Mouse (Mus musculus): ENCODE results near the gene Epgn. TPM values are rescaled to one million over a fixed set of nuclear protein-coding genes. Genes with fewer than 3 reads are reported as not detected.

The Epgn gene
- polyA plus RNA-seq, 1 experiment from 2014 or later: 0.21 TPM

- Histone ChIP-seq H3K4me3 (no peak overlapping the region), H3K27me3 (ENCODE audit: low read depth, poor library complexity, severe bottlenecking) (no peaks in the 10 kb centered on the region)
- 74% methylated on average over 2 of the region's 2 CpGs for WGBS
Observed at GRCm38 (mm10) chr5:91038963-91039362, 11.7 kb downstream of the Epgn start.

GRCm38 (mm10) chr5:91047987-91048386, 20.7 kb downstream of the Epgn start:
- H3K36me3 ChIP-seq: no peaks in the 10 kb centered on the region
- no peak for DNase-seq (ENCODE audit: low spot score)
- H3K4me3 ChIP-seq: no peak overlapping the region
- no peaks in the 10 kb centered on the region for H3K27me3 ChIP-seq (ENCODE audit: low read depth, poor library complexity, severe bottlenecking)
- no peaks in the 10 kb centered on the region for H3K9me3 ChIP-seq (replicated peaks)
- WGBS: 88% methylated on average over 6 of the region's 6 CpGs
- no peak overlapping the region for H3K27ac ChIP-seq (replicated peaks)
- H3K4me1 ChIP-seq: no peaks in the 10 kb centered on the region

More at GRCm38 (mm10) chr5:91038963-91039362, 11.7 kb downstream of the Epgn start:
- H3K27ac ChIP-seq (replicated peaks): no peak overlapping the region
- no peaks in the 10 kb centered on the region for H3K36me3 ChIP-seq
- H3K4me1 ChIP-seq: no peaks in the 10 kb centered on the region
- no peak for DNase-seq (ENCODE audit: low spot score)
- no peaks in the 10 kb centered on the region for H3K9me3 ChIP-seq (replicated peaks)

GRCm38 (mm10) chr5:91048397-91048796, 21.1 kb downstream of the Epgn start:
- H3K27me3 ChIP-seq (ENCODE audit: low read depth, poor library complexity, severe bottlenecking): no peaks in the 10 kb centered on the region
- H3K27ac ChIP-seq (replicated peaks): no peak overlapping the region
- no peaks in the 10 kb centered on the region for H3K4me1 ChIP-seq
- H3K9me3 ChIP-seq (replicated peaks): no peaks in the 10 kb centered on the region
- DNase-seq (ENCODE audit: low spot score): no peak
- H3K36me3 ChIP-seq: no peaks in the 10 kb centered on the region
- WGBS: 91% methylated on average over 8 of the region's 8 CpGs
- no peak overlapping the region for H3K4me3 ChIP-seq

GRCm38 (mm10) chr5:91072340-91072739, 45.1 kb downstream of the Epgn start:
- peaks cover 8% of the 10 kb centered on the region for H3K4me1 ChIP-seq
- H3K4me3 ChIP-seq: no peak overlapping the region
- H3K27me3 ChIP-seq (ENCODE audit: low read depth, poor library complexity, severe bottlenecking): peaks cover 33% of the 10 kb centered on the region
- no peak for DNase-seq (ENCODE audit: low spot score)
- H3K9me3 ChIP-seq (replicated peaks): no peaks in the 10 kb centered on the region
- H3K27ac ChIP-seq (replicated peaks): no peak overlapping the region
- H3K36me3 ChIP-seq: no peaks in the 10 kb centered on the region
- 84% methylated on average over 4 of the region's 4 CpGs for WGBS

- Histone ChIP-seq H3K4me1 (peaks cover 8% of the 10 kb centered on the region), H3K27ac (replicated peaks) (no peak overlapping the region), H3K27me3 (ENCODE audit: low read depth, poor library complexity, severe bottlenecking) (peaks cover 33% of the 10 kb centered on the region), H3K9me3 (replicated peaks) (no peaks in the 10 kb centered on the region), H3K36me3 (no peaks in the 10 kb centered on the region), H3K4me3 (no peak overlapping the region)
- no peak for DNase-seq (ENCODE audit: low spot score)
- 84% methylated on average over 8 of the region's 8 CpGs for WGBS
Observed at GRCm38 (mm10) chr5:91073626-91074025, 46.4 kb downstream of the Epgn start.

- WGBS: 47% methylated on average over 8 of the region's 8 CpGs
- Histone ChIP-seq H3K27ac (replicated peaks) (0 out of 2 replicates have a peak overlapping the region, but pooled peaks have one; percentile 33), H3K9me3 (replicated peaks) (no peaks in the 10 kb centered on the region), H3K27me3 (ENCODE audit: low read depth, poor library complexity, severe bottlenecking) (peaks cover 33% of the 10 kb centered on the region), H3K4me1 (peaks cover 8% of the 10 kb centered on the region), H3K4me3 (peak overlapping the region; percentile 55), H3K36me3 (no peaks in the 10 kb centered on the region)
- no peak for DNase-seq (ENCODE audit: low spot score)
Observed at GRCm38 (mm10) chr5:91074026-91074425, 46.8 kb downstream of the Epgn start.

GRCm38 (mm10) chr5:91074450-91074950, 47.2 kb downstream of the Epgn start, which contains the start of gene Ereg:
Gene Ereg (plus strand): TSS chr5:91074622.
- Histone ChIP-seq H3K27ac (replicated peaks) (peak within 1 kb of the TSS; percentile 33; the same call in 1 of the 2 replicates), H3K4me1 (peaks cover 8% of the 10 kb centered on the region), H3K4me3 (peak within 1 kb of the TSS; percentile 55), H3K9me3 (replicated peaks) (no peaks in the 10 kb centered on the region), H3K36me3 (no peaks in the 10 kb centered on the region), H3K27me3 (ENCODE audit: low read depth, poor library complexity, severe bottlenecking) (peaks cover 33% of the 10 kb centered on the region)
- under 1% methylated on average over 25 of the region's 25 CpGs for WGBS
- DNase-seq (ENCODE audit: low spot score): peak; percentile 58

GRCm38 (mm10) chr5:91075021-91075420, 47.8 kb downstream of the Epgn start:
- no peak for DNase-seq (ENCODE audit: low spot score)
- WGBS: 65% methylated on average over 1 of the region's 1 CpGs
- H3K4me1 ChIP-seq: peaks cover 8% of the 10 kb centered on the region
- H3K36me3 ChIP-seq: no peaks in the 10 kb centered on the region
- peak overlapping the region; percentile 55 for H3K4me3 ChIP-seq
- H3K27me3 ChIP-seq (ENCODE audit: low read depth, poor library complexity, severe bottlenecking): peaks cover 33% of the 10 kb centered on the region
- H3K27ac ChIP-seq (replicated peaks): no peak overlapping the region
- H3K9me3 ChIP-seq (replicated peaks): no peaks in the 10 kb centered on the region

GRCm38 (mm10) chr5:91083016-91083415, 55.8 kb downstream of the Epgn start:
- H3K4me1 ChIP-seq: no peaks in the 10 kb centered on the region
- no peak for DNase-seq (ENCODE audit: low spot score)
- no peaks in the 10 kb centered on the region for H3K9me3 ChIP-seq (replicated peaks)
- no peak overlapping the region for H3K27ac ChIP-seq (replicated peaks)
- H3K36me3 ChIP-seq: no peaks in the 10 kb centered on the region
- 83% methylated on average over 5 of the region's 5 CpGs for WGBS
- H3K27me3 ChIP-seq (ENCODE audit: low read depth, poor library complexity, severe bottlenecking): no peaks in the 10 kb centered on the region
- no peak overlapping the region for H3K4me3 ChIP-seq

Other genes starting within 250 kb of the Epgn start
- gene Cxcl3, start 241.4 kb upstream of the Epgn start, polyA plus RNA-seq (2016; fragmentation: Nextera tagmentation; extraction: Ambion mirVana): not detected in 2 replicates
- not detected in 2 replicates for gene Cxcl15, start 232.9 kb upstream of the Epgn start, polyA plus RNA-seq (2016; fragmentation: Nextera tagmentation; extraction: Ambion mirVana)
- gene Cxcl1, start 136.2 kb upstream of the Epgn start, polyA plus RNA-seq (2016; fragmentation: Nextera tagmentation; extraction: Ambion mirVana): not detected in 2 replicates
- gene Cxcl2, start 123.6 kb upstream of the Epgn start, polyA plus RNA-seq (2016; fragmentation: Nextera tagmentation; extraction: Ambion mirVana): not detected in 2 replicates
- gene Mthfd2l, start 96.3 kb upstream of the Epgn start, polyA plus RNA-seq (2016; fragmentation: Nextera tagmentation; extraction: Ambion mirVana): 68.4 and 73.0 TPM in 2 replicates
- gene Ereg, start 47.2 kb downstream of the Epgn start, polyA plus RNA-seq (2016; fragmentation: Nextera tagmentation; extraction: Ambion mirVana): not detected in 2 replicates
- gene Areg, start 112.1 kb downstream of the Epgn start, polyA plus RNA-seq (2016; fragmentation: Nextera tagmentation; extraction: Ambion mirVana): 0.11 TPM in 1 of 2 replicates, not detected in the other